Comparison of ENCODE assay signal across 21 mouse cellular contexts in the genomic region with DNA sequence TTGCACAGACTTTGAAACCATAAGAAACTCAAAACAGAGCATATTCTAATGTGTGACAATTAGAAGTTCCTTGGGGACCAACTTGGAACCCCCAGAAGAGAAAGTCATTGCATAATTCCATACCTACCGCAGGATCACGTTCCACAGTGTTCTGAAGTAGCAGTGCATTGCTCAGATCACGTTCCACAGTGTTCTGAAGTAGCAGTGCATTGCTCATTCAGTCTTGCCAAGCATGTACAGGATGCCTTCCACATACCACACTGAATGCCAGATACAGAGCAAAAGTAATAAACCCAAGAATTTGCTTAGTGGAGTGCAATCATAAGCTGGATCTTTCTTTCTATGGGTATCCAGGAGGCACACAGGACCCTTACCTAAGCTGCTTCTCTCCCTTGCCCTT.
DNase-seq lines count a peak whose midpoint lies in the region; ATAC-seq and TF ChIP-seq lines count a peak whose summit lies in the region.
"Had no signal": no experiment of that assay in that cellular context is flagged by ENCODE, and none has a peak within 500 bp of the region (broad histone marks: within the 10 kb centered on the region; RNA-seq: fewer than 3 reads in every experiment).

No protein-coding gene starts in this region.

- H3K27me3 ChIP-seq in lung, postnatal 0 days (replicated peaks; ENCODE audit: insufficient read depth, low read length), result no peaks in the 10 kb centered on the region
- no peaks in the 10 kb centered on the region for H3K27me3 ChIP-seq in embryonic facial prominence, embryonic 14.5 days (replicated peaks; ENCODE audit: control insufficient read depth, insufficient read depth, low read length)
- no peaks in the 10 kb centered on the region for H3K27me3 ChIP-seq in limb, embryonic 15.5 days
- H3K27me3 ChIP-seq: embryonic facial prominence, embryonic 12.5 days; forebrain, embryonic 13.5 days; forebrain, embryonic 15.5 days had no signal

- no peaks in the 10 kb centered on the region for H3K36me3 ChIP-seq in lung, postnatal 0 days (ENCODE audit: insufficient read depth, low read length)
- H3K36me3 ChIP-seq in embryonic facial prominence, embryonic 14.5 days (ENCODE audit: control insufficient read depth, insufficient read depth, low read length), result no peaks in the 10 kb centered on the region
- no peaks in the 10 kb centered on the region for H3K36me3 ChIP-seq in limb, embryonic 15.5 days
- H3K36me3 ChIP-seq: embryonic facial prominence, embryonic 12.5 days; forebrain, embryonic 15.5 days had no signal

- peak; percentile 9 for DNase-seq in heart, adult 11 months
- DNase-seq in heart, postnatal 10 days, result no peak
- DNase-seq in lung, postnatal 0 days (ENCODE audit: low spot score), result no peak
- DNase-seq in lung, postnatal 4 days, result no peak
- DNase-seq in embryonic facial prominence, embryonic 14.5 days (ENCODE audit: low spot score), result peak; percentile 65
- DNase-seq in natural killer cell, adult 2 months (ENCODE audit: low spot score in 2 of 2), result no peak
- DNase-seq: adrenal gland, adult 2 months; adrenal gland, postnatal 10 days; adrenal gland, postnatal 25 days; cerebellum, adult 11 months; cerebellum, adult 18-20 months; cerebellum, adult 8-10 months; cerebellum, adult 9-11 months; cerebellum, postnatal 14 days; cerebellum, postnatal 36 days; embryo, embryonic 11 days; forebrain, postnatal 0 days had no signal

- peak; percentile 58; the same call in 1 of the 2 replicates for ATAC-seq in lung, postnatal 0 days
- no peak for ATAC-seq in embryonic facial prominence, embryonic 14.5 days (ENCODE audit: low read depth)
- no peak for ATAC-seq in limb, embryonic 15.5 days (ENCODE audit: insufficient number of reproducible peaks, low FRiP score, low TSS enrichment, low read depth)
- ATAC-seq: forebrain, embryonic 13.5 days; forebrain, embryonic 15.5 days; forebrain, postnatal 0 days had no signal

- no peak overlapping the region for H3K4me3 ChIP-seq in lung, postnatal 0 days (ENCODE audit: low read depth, low read length)
- no peak overlapping the region for H3K4me3 ChIP-seq in embryonic facial prominence, embryonic 14.5 days (ENCODE audit: low read depth, low read length)
- H3K4me3 ChIP-seq in limb, embryonic 15.5 days, result no peak overlapping the region
- H3K4me3 ChIP-seq: embryonic facial prominence, embryonic 12.5 days; forebrain, embryonic 13.5 days; forebrain, embryonic 15.5 days had no signal

- no peak overlapping the region for H3K9ac ChIP-seq in lung, postnatal 0 days (replicated peaks; ENCODE audit: low read depth)
- H3K9ac ChIP-seq in embryonic facial prominence, embryonic 14.5 days (ENCODE audit: low read depth, low read length), result no peak overlapping the region
- H3K9ac ChIP-seq in limb, embryonic 15.5 days, result no peak overlapping the region
- H3K9ac ChIP-seq: embryonic facial prominence, embryonic 12.5 days; forebrain, embryonic 13.5 days; forebrain, embryonic 15.5 days; forebrain, postnatal 0 days had no signal

- intact Hi-C loops in heart, postnatal 10 days (cut with DNase I), result no loop called here

- H3K4me1 ChIP-seq in lung, postnatal 0 days (ENCODE audit: insufficient read depth, low read depth, low read length), result peaks cover 9% of the 10 kb centered on the region; the same call in 1 of the 2 replicates
- peaks cover 21% of the 10 kb centered on the region for H3K4me1 ChIP-seq in embryonic facial prominence, embryonic 14.5 days (ENCODE audit: control insufficient read depth, insufficient read depth, low read length)
- peaks cover 24% of the 10 kb centered on the region for H3K4me1 ChIP-seq in limb, embryonic 15.5 days

- peak; percentile 50 for TF ChIP-seq EP300 in lung, postnatal 0 days (IDR thresholded peaks at IDR 0.05)

- H3K4me2 ChIP-seq in lung, postnatal 0 days (replicated peaks; ENCODE audit: low read depth, low read length), result no peak overlapping the region
- H3K4me2 ChIP-seq in embryonic facial prominence, embryonic 14.5 days (ENCODE audit: low read depth, low read length), result no peak overlapping the region
- no peak overlapping the region for H3K4me2 ChIP-seq in limb, embryonic 15.5 days
- H3K4me2 ChIP-seq: embryonic facial prominence, embryonic 12.5 days; forebrain, embryonic 13.5 days; forebrain, embryonic 15.5 days had no signal

- no peak overlapping the region for H3K27ac ChIP-seq in lung, postnatal 0 days (ENCODE audit: low read length)
- H3K27ac ChIP-seq in embryonic facial prominence, embryonic 14.5 days (replicated peaks; ENCODE audit: low read depth, low read length), result no peak overlapping the region
- peak overlapping the region; percentile 38; the same call in 1 of the 2 replicates for H3K27ac ChIP-seq in limb, embryonic 15.5 days
- H3K27ac ChIP-seq: embryonic facial prominence, embryonic 12.5 days; forebrain, embryonic 13.5 days; forebrain, embryonic 15.5 days had no signal

- no peaks in the 10 kb centered on the region for H3K9me3 ChIP-seq in lung, postnatal 0 days (ENCODE audit: low read length)
- no peaks in the 10 kb centered on the region for H3K9me3 ChIP-seq in embryonic facial prominence, embryonic 14.5 days (ENCODE audit: control insufficient read depth, low read length)
- H3K9me3 ChIP-seq in limb, embryonic 15.5 days, result no peaks in the 10 kb centered on the region
- H3K9me3 ChIP-seq: embryonic facial prominence, embryonic 12.5 days; forebrain, embryonic 13.5 days; forebrain, embryonic 15.5 days had no signal

- 70% methylated on average over 3 of the region's 3 CpGs for WGBS in lung, postnatal 0 days
- WGBS in embryonic facial prominence, embryonic 14.5 days, result 35% methylated on average over 3 of the region's 3 CpGs
- 36% methylated on average over 3 of the region's 3 CpGs for WGBS in limb, embryonic 15.5 days

- TF ChIP-seq CTCF in lung, postnatal 0 days (IDR thresholded peaks at IDR 0.05), result no peak

Comparison
In these comparisons a context has a peak if more than half of its experiments do, and no peak if none do; other contexts are left out.
1. DNase-seq: peak in heart, adult 11 months (single experiment) and embryonic facial prominence, embryonic 14.5 days (single experiment); none in heart, postnatal 10 days (0 of 2), lung, postnatal 0 days (single experiment), lung, postnatal 4 days (0 of 2) and natural killer cell, adult 2 months (0 of 2).